Mouse (Mus musculus): ENCODE data around the gene Rnf186. TPM values are rescaled to one million over a fixed set of nuclear protein-coding genes. Genes with fewer than 3 reads are reported as not detected.

The Rnf186 gene
- total and polyA plus RNA-seq, 3 experiments: not detected

- dilution Hi-C loops (cut with MboI; ENCODE audit: extremely low pct_ligation_motif_present, extremely low pct_unique_long_range_greater_than_20kb, low sequenced_read_pairs): no loop called here
- in situ Hi-C loops (cut with MboI; ENCODE audit: low pct_ligation_motif_present, low pct_unique_long_range_greater_than_20kb, low sequenced_read_pairs): no loop called here
Observed at GRCm38 (mm10) chr4:138959926-138960325, 7.0 kb upstream of the Rnf186 start.

GRCm38 (mm10) chr4:138962719-138963118 is 4.2 kb upstream of the Rnf186 start:
- DNase-seq (ENCODE audit: extremely low read depth): no peak
- Histone ChIP-seq H3K36me3 (replicated peaks in 1 of 2; ENCODE audit: control insufficient read depth in 1 of 2, insufficient read depth in 1 of 2, low read length in 1 of 2) (no peaks in the 10 kb centered on the region), H3K9me3 (replicated peaks; ENCODE audit: low read length) (no peaks in the 10 kb centered on the region), H3K4me3 (replicated peaks in 1 of 3; ENCODE audit: low read depth in 2 of 3, low read length in 2 of 3, poor library complexity in 1 of 3) (no peak overlapping the region), H3K27me3 (replicated peaks) (peaks cover 41% of the 10 kb centered on the region), H3K4me2 (ENCODE audit: insufficient read depth, low read depth, poor library complexity, severe bottlenecking) (no peak overlapping the region), H3K27ac (ENCODE audit: insufficient read depth, low read depth) (no peak overlapping the region), H3K79me2 (replicated peaks; ENCODE audit: control insufficient read depth, extremely low read depth, insufficient read depth, poor library complexity, severe bottlenecking) (no peaks in the 10 kb centered on the region), H3K4me1 (ENCODE audit: control insufficient read depth in 1 of 2, insufficient read depth in 2 of 2) (peaks cover 4 to 7% of the 10 kb centered on the region in 2 experiments; a peak in 3 of 4 replicates), H3K9ac (ENCODE audit: insufficient read depth, low read depth) (no peak overlapping the region)
- in situ Hi-C loops (cut with MboI; ENCODE audit: low pct_ligation_motif_present, low pct_unique_long_range_greater_than_20kb, low sequenced_read_pairs): no loop called here
- no peak for TF ChIP-seq ETS1 (conservative IDR thresholded peaks at IDR 0.05; ENCODE audit: low read depth, low read length)
- TF ChIP-seq MAZ (IDR thresholded peaks at IDR 0.05; ENCODE audit: low read depth, low read length): no peak
- dilution Hi-C loops (cut with MboI; ENCODE audit: extremely low pct_ligation_motif_present, extremely low pct_unique_long_range_greater_than_20kb, low sequenced_read_pairs): no loop called here

More at GRCm38 (mm10) chr4:138959926-138960325, 7.0 kb upstream of the Rnf186 start:
- Histone ChIP-seq H3K36me3 (replicated peaks in 1 of 2; ENCODE audit: control insufficient read depth in 1 of 2, insufficient read depth in 1 of 2, low read length in 1 of 2) (no peaks in the 10 kb centered on the region), H3K9ac (ENCODE audit: insufficient read depth, low read depth) (no peak overlapping the region), H3K27me3 (replicated peaks) (peaks cover 45% of the 10 kb centered on the region), H3K27ac (ENCODE audit: insufficient read depth, low read depth) (no peak overlapping the region), H3K4me3 (replicated peaks in 1 of 3; ENCODE audit: low read depth in 2 of 3, low read length in 2 of 3, poor library complexity in 1 of 3) (no peak overlapping the region), H3K79me2 (replicated peaks; ENCODE audit: control insufficient read depth, extremely low read depth, insufficient read depth, poor library complexity, severe bottlenecking) (no peaks in the 10 kb centered on the region), H3K4me1 (ENCODE audit: control insufficient read depth in 1 of 2, insufficient read depth in 2 of 2) (peaks cover 0 to 7% of the 10 kb centered on the region in 2 experiments; a peak in 2 of 4 replicates), H3K9me3 (replicated peaks; ENCODE audit: low read length) (no peaks in the 10 kb centered on the region), H3K4me2 (ENCODE audit: insufficient read depth, low read depth, poor library complexity, severe bottlenecking) (no peak overlapping the region)
- no peak for DNase-seq (ENCODE audit: extremely low read depth)
- TF ChIP-seq ZNF384 (IDR thresholded peaks at IDR 0.05; ENCODE audit: low read depth, low read length) (no peak), MAX (IDR thresholded peaks at IDR 0.05; ENCODE audit: low read length) (no peak), CTCF (conservative IDR thresholded peaks at IDR 0.05 in 1 of 2, IDR thresholded peaks at IDR 0.05 in 1 of 2; ENCODE audit: low read depth in 2 of 2, low read length in 2 of 2) (no peak), USF1 (IDR thresholded peaks at IDR 0.05; ENCODE audit: low read depth, low read length) (no peak), USF2 (conservative IDR thresholded peaks at IDR 0.05; ENCODE audit: low read depth, low read length) (no peak), ZKSCAN1 (IDR thresholded peaks at IDR 0.05; ENCODE audit: borderline replicate concordance, low read depth, low read length) (no peak), ZC3H11A (IDR thresholded peaks at IDR 0.05; ENCODE audit: low read depth, low read length) (no peak), GABPA (IDR thresholded peaks at IDR 0.05; ENCODE audit: insufficient replicate concordance, low read depth, low read length) (no peak), RAD21 (IDR thresholded peaks at IDR 0.05; ENCODE audit: low read depth, low read length) (no peak), UBTF (IDR thresholded peaks at IDR 0.05; ENCODE audit: low read depth, low read length) (no peak), JUND (conservative IDR thresholded peaks at IDR 0.05; ENCODE audit: low read depth, low read length) (no peak), MXI1 (IDR thresholded peaks at IDR 0.05; ENCODE audit: low read depth, low read length) (no peak), TCF12 (IDR thresholded peaks at IDR 0.05; ENCODE audit: low read depth, low read length) (no peak), POLR2A (IDR thresholded peaks at IDR 0.05; ENCODE audit: low read depth, low read length) (no peak), ETS1 (conservative IDR thresholded peaks at IDR 0.05; ENCODE audit: low read depth, low read length) (no peak)
